Mouse (Mus musculus) heart, adult 2 months (tissue): ENCODE results near the gene Ipo4.

Experiments used
- CTCF ChIP-seq: fragments of 200-600 bp; IDR thresholded peaks from 2 replicates; pipeline ENCODE4 v1.8.1; 2022; ENCODE audit warnings: antibody characterized with exemption, mild to moderate bottlenecking, moderate library complexity
- EP300 ChIP-seq: fragments of 200-500 bp; IDR thresholded peaks from 2 replicates; pipeline ENCODE4 v1.6.1; 2011; ENCODE audit warnings: low read depth, low read length, control low read depth; ENCODE audit not compliant: insufficient read depth
- POLR2A ChIP-seq: fragments of 200-500 bp; IDR thresholded peaks from 2 replicates; pipeline ENCODE4 v1.6.1; 2011; ENCODE audit warnings: mild to moderate bottlenecking, low read depth, low read length, control low read depth; ENCODE audit not compliant: insufficient read depth

- peak; percentile 84 for TF ChIP-seq POLR2A
- no peak for TF ChIP-seq CTCF
- no peak for TF ChIP-seq EP300
Observed at GRCm38 (mm10) chr14:55590748-55591330, 44.9 kb downstream of the Ipo4 start, which contains the start of gene Psme2.
